Mouse (Mus musculus): Measurements from ENCODE around the gene Hapln2.

Hapln2 gene

GRCm38 (mm10) chr3:87981894-87982835, 45.2 kb downstream of the Hapln2 start:
- DNase-seq (ENCODE audit: low read depth, low spot score) = no peak

GRCm38 (mm10) chr3:87981214-87981760, 46.1 kb downstream of the Hapln2 start:
- no peak for DNase-seq (ENCODE audit: low read depth, low spot score)

DNA sequence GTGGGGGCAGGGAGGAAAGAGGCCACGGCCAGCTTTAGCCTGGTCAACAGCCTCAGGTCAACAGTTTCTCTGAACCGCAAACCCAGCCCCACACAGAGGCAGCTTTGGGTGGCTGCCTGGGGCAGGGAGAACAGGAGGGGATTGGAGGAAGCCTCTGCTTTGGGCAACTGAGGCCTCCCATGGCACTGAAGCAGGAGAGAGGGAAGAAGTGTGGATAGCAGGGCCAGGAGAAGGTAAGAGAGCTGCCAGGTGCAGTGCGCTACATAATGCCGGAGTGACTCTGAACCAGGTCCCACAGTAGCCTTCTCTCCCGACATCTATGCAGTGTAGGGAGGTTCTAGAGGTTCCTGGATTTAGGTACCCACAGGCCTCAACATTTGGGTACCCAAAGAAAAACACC, 46.7 kb downstream of the Hapln2 start:
- no peak for DNase-seq (ENCODE audit: low read depth, low spot score)

DNA sequence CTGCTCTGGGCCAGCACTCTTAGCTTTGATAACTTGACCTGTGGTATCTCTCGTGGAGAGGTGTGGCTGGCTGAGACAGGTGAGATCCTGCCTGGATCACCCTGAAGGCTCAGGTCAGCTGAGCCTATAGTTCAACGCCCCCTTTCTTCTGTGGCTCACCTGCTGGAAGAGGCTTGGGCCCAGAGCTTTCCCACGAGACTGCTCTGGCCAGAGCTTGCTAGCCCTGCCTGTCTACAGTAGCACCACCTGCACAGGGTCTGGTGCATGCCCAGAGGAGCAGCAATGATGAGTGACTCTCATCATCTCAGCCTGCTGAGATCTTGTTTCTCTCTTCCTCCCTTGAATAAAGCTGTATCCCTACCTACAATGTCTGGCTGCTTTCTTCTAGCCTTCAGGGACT, 47.3 kb downstream of the Hapln2 start:
- no peak for DNase-seq (ENCODE audit: low read depth, low spot score)

DNA sequence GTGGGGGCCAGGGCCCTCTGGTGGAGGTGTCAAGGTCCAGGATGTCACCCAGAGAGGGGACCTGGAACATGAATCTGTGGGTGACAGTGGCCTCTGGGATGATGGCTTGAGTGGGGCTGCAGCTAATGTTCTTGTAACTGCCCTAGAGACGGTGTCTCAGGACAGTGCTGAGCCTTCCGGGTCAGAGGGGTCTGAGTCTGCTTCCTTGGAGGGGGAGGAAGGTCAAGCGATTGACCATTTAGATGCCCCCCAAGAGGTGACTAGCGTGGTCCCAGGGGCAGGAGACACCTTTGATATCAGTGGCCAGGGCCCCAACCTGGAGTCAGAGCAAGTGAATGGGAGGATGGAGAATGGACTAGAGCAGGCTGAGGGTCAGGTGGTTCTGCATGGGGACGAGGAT, 47.9 kb downstream of the Hapln2 start:
- DNase-seq (ENCODE audit: low read depth, low spot score) = no peak

GRCm38 (mm10) chr3:87974381-87974987, 52.9 kb downstream of the Hapln2 start:
- DNase-seq (ENCODE audit: low read depth, low spot score) = no peak

- no peak for DNase-seq (ENCODE audit: low read depth, low spot score)
Observed at GRCm38 (mm10) chr3:87973593-87974380, 53.6 kb downstream of the Hapln2 start.

DNA sequence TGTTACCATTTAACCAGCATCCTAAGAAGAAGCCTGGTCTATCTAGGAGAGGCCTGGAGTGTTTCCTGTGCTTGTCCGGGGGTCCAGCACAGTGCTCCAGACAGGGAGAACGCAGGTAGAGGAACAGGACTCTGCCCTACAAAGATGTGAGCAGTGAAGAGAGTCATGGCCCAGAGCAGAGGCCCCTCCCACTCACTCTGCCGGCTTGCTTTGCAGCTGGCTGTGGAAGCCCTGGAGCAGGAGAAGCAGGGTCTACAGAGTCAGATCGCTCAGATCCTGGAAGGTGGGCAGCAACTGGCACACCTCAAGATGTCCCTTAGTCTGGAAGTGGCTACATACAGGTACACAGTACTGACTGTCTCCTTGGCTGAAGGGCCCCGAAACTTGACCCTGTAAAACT, 54.6 kb downstream of the Hapln2 start:
- no peak for DNase-seq (ENCODE audit: low read depth, low spot score)

DNA sequence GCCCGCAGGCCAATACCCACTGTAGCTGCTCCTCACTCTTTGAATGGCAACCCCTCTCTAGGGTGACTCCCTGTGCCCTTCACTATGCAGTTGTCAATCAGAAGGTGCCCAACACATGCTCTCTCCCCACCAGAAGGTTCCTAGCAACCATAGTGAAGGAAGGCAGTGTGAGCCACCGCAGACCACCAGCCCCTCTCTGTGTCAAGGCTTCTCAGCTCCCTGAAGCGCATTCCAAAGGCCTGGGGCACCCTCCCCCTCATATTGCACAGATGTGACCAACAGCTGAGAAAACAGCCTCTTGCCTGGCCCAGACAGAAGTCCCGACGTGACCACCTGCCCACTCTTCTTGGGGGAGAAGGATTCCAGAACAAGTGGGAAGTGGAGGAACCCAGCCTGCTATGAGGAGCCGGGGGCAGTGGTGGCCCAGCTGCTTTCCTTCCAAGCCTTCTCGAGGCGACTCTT, 55.1 kb downstream of the Hapln2 start:
- no peak for DNase-seq (ENCODE audit: low read depth, low spot score)
